Mouse (Mus musculus): ENCODE results near the gene Ptprz1. TPM values are rescaled to one million over a fixed set of nuclear protein-coding genes. Genes with fewer than 3 reads are reported as not detected.

The Ptprz1 gene
- total RNA-seq, 1 experiment: 1.5 TPM

DNA sequence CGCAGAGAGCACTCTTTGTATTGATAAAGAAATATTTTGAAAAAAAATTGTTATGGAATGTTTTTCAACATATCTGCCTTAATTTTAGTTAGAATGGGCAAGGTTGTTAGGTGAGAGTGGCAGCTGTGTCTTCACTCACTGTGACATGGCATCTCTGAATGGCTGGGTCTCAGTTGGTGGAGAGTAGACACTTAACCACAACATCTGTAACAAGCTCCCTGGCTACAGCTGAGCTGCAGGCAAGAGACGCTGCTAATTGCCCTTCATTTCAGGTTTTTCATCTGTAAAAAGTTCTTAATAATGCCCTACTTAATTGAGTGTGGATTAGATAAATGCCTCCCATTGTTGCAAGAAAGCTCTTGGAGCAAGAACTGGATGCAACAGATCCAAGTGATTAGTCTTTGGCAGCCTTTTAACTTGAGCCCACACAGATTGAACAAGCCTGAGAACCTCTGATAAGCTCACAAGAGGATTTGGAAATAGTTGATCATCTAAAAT, 57.5 kb downstream of the Ptprz1 start:
- Histone ChIP-seq H3K9ac (ENCODE audit: insufficient read depth, low read depth, low read length, poor library complexity, severe bottlenecking) (no peak overlapping the region), H3K9me3 (ENCODE audit: control insufficient read depth, insufficient read depth, low read depth, low read length) (no peaks in the 10 kb centered on the region), H3K4me1 (ENCODE audit: control insufficient read depth in 2 of 2, insufficient read depth in 2 of 2, low read length in 2 of 2, poor library complexity in 1 of 2) (no peaks in the 10 kb centered on the region), H3K4me3 (ENCODE audit: insufficient read depth in 1 of 2, low read depth in 1 of 2, low read length in 2 of 2, poor library complexity in 1 of 2, severe bottlenecking in 1 of 2) (no peak overlapping the region), H3K36me3 (ENCODE audit: control insufficient read depth, insufficient read depth, low read length, poor library complexity, severe bottlenecking) (no peaks in the 10 kb centered on the region), H3K27ac (ENCODE audit: insufficient read depth, low read depth, low read length, poor library complexity, severe bottlenecking) (no peak overlapping the region)
- in situ Hi-C loops (cut with MboI; ENCODE audit: low sequenced_read_pairs in 2 of 2, unreplicated experiment in 2 of 2): no loop called here
- TF ChIP-seq ZC3H11A (IDR thresholded peaks at IDR 0.05; ENCODE audit: borderline replicate concordance, low read depth, low read length) (no peak), MAFK (IDR thresholded peaks at IDR 0.05; ENCODE audit: insufficient read depth, low read depth, low read length) (no peak), ZNF384 (IDR thresholded peaks at IDR 0.05; ENCODE audit: low read depth, low read length) (no peak), CHD2 (IDR thresholded peaks at IDR 0.05; ENCODE audit: low read depth, low read length) (no peak), HCFC1 (IDR thresholded peaks at IDR 0.05; ENCODE audit: borderline replicate concordance, insufficient read depth, low read length) (no peak)
- DNase-seq (ENCODE audit: low read depth, low spot score): no peak

DNA sequence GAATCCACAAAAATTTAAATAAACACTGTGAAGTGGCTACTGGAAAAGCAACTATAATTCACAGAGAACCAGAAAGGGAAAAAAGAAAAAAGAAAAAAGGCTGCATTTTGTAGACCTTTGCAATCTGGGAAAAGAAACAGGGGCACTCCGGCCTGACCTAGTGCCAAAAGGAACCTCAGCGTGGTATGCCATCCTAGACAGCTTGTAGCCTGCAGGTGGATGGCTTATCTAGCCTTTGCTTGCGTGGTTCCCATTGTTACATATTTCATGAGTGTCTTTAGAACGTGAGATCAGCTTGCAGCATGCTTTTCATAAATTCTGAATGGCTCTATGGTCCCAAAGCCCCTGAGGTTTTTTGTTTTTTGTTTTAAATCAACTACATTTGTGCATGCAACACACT, 61.8 kb downstream of the Ptprz1 start:
- Histone ChIP-seq H3K36me3 (ENCODE audit: control insufficient read depth, insufficient read depth, low read length, poor library complexity, severe bottlenecking) (no peaks in the 10 kb centered on the region), H3K9ac (ENCODE audit: insufficient read depth, low read depth, low read length, poor library complexity, severe bottlenecking) (no peak overlapping the region), H3K9me3 (ENCODE audit: control insufficient read depth, insufficient read depth, low read depth, low read length) (no peaks in the 10 kb centered on the region), H3K4me3 (ENCODE audit: insufficient read depth in 1 of 2, low read depth in 1 of 2, low read length in 2 of 2, poor library complexity in 1 of 2, severe bottlenecking in 1 of 2) (no peak overlapping the region), H3K4me1 (ENCODE audit: control insufficient read depth in 2 of 2, insufficient read depth in 2 of 2, low read length in 2 of 2, poor library complexity in 1 of 2) (no peaks in the 10 kb centered on the region), H3K27ac (ENCODE audit: insufficient read depth, low read depth, low read length, poor library complexity, severe bottlenecking) (no peak overlapping the region)
- DNase-seq (ENCODE audit: low read depth, low spot score): no peak
- in situ Hi-C loops (cut with MboI; ENCODE audit: low sequenced_read_pairs in 2 of 2, unreplicated experiment in 2 of 2): no loop called here
- TF ChIP-seq CHD2 (IDR thresholded peaks at IDR 0.05; ENCODE audit: low read depth, low read length) (no peak), HCFC1 (IDR thresholded peaks at IDR 0.05; ENCODE audit: borderline replicate concordance, insufficient read depth, low read length) (no peak), ZNF384 (IDR thresholded peaks at IDR 0.05; ENCODE audit: low read depth, low read length) (no peak), MAFK (IDR thresholded peaks at IDR 0.05; ENCODE audit: insufficient read depth, low read depth, low read length) (no peak), ZC3H11A (IDR thresholded peaks at IDR 0.05; ENCODE audit: borderline replicate concordance, low read depth, low read length) (no peak)

DNA sequence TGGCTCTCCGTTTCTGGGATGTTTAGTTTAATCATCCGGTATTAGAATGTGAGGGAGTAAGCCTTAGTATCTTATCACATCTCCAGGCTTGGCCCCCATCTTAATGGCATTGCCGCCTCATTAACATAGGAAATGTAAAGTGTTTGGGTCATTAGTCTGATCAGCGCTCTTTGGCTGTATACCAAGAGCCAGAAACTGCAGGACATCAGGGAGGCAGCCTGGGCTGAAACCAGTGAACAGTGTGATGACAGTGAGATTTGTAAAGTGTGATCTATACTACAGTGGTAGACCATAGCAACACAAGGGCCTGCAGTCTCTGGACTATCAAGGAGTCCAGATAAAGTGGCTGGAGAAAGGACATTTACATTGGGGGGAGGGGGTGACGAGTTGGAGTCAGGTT, 62.2 kb downstream of the Ptprz1 start:
- TF ChIP-seq MAFK (IDR thresholded peaks at IDR 0.05; ENCODE audit: insufficient read depth, low read depth, low read length) (no peak), CHD2 (IDR thresholded peaks at IDR 0.05; ENCODE audit: low read depth, low read length) (no peak), ZC3H11A (IDR thresholded peaks at IDR 0.05; ENCODE audit: borderline replicate concordance, low read depth, low read length) (no peak), HCFC1 (IDR thresholded peaks at IDR 0.05; ENCODE audit: borderline replicate concordance, insufficient read depth, low read length) (no peak), ZNF384 (IDR thresholded peaks at IDR 0.05; ENCODE audit: low read depth, low read length) (no peak)
- H3K9me3 ChIP-seq (ENCODE audit: control insufficient read depth, insufficient read depth, low read depth, low read length): no peaks in the 10 kb centered on the region
- H3K4me1 ChIP-seq (ENCODE audit: control insufficient read depth in 2 of 2, insufficient read depth in 2 of 2, low read length in 2 of 2, poor library complexity in 1 of 2): no peaks in the 10 kb centered on the region
- in situ Hi-C loops (cut with MboI; ENCODE audit: low sequenced_read_pairs in 2 of 2, unreplicated experiment in 2 of 2): no loop called here
- H3K27ac ChIP-seq (ENCODE audit: insufficient read depth, low read depth, low read length, poor library complexity, severe bottlenecking): no peak overlapping the region
- H3K4me3 ChIP-seq (ENCODE audit: insufficient read depth in 1 of 2, low read depth in 1 of 2, low read length in 2 of 2, poor library complexity in 1 of 2, severe bottlenecking in 1 of 2): no peak overlapping the region
- no peaks in the 10 kb centered on the region for H3K36me3 ChIP-seq (ENCODE audit: control insufficient read depth, insufficient read depth, low read length, poor library complexity, severe bottlenecking)
- no peak overlapping the region for H3K9ac ChIP-seq (ENCODE audit: insufficient read depth, low read depth, low read length, poor library complexity, severe bottlenecking)
- no peak for DNase-seq (ENCODE audit: low read depth, low spot score)

GRCm38 (mm10) chr6:22944191-22944590, 68.9 kb downstream of the Ptprz1 start:
- in situ Hi-C loops (cut with MboI; ENCODE audit: low sequenced_read_pairs in 2 of 2, unreplicated experiment in 2 of 2): no loop called here
- Histone ChIP-seq H3K36me3 (ENCODE audit: control insufficient read depth, insufficient read depth, low read length, poor library complexity, severe bottlenecking) (no peaks in the 10 kb centered on the region), H3K4me1 (ENCODE audit: control insufficient read depth in 2 of 2, insufficient read depth in 2 of 2, low read length in 2 of 2, poor library complexity in 1 of 2) (no peaks in the 10 kb centered on the region), H3K9ac (ENCODE audit: insufficient read depth, low read depth, low read length, poor library complexity, severe bottlenecking) (no peak overlapping the region), H3K9me3 (ENCODE audit: control insufficient read depth, insufficient read depth, low read depth, low read length) (no peaks in the 10 kb centered on the region), H3K4me3 (ENCODE audit: insufficient read depth in 1 of 2, low read depth in 1 of 2, low read length in 2 of 2, poor library complexity in 1 of 2, severe bottlenecking in 1 of 2) (no peak overlapping the region), H3K27ac (ENCODE audit: insufficient read depth, low read depth, low read length, poor library complexity, severe bottlenecking) (no peak overlapping the region)
- TF ChIP-seq MAFK (IDR thresholded peaks at IDR 0.05; ENCODE audit: insufficient read depth, low read depth, low read length) (no peak), HCFC1 (IDR thresholded peaks at IDR 0.05; ENCODE audit: borderline replicate concordance, insufficient read depth, low read length) (no peak), CHD2 (IDR thresholded peaks at IDR 0.05; ENCODE audit: low read depth, low read length) (no peak), ZNF384 (IDR thresholded peaks at IDR 0.05; ENCODE audit: low read depth, low read length) (no peak), ZC3H11A (IDR thresholded peaks at IDR 0.05; ENCODE audit: borderline replicate concordance, low read depth, low read length) (no peak)
- DNase-seq (ENCODE audit: low read depth, low spot score): no peak

GRCm38 (mm10) chr6:22963374-22963773, 88.1 kb downstream of the Ptprz1 start:
- H3K27ac ChIP-seq (ENCODE audit: insufficient read depth, low read depth, low read length, poor library complexity, severe bottlenecking): no peak overlapping the region
- no peak overlapping the region for H3K4me3 ChIP-seq (ENCODE audit: insufficient read depth in 1 of 2, low read depth in 1 of 2, low read length in 2 of 2, poor library complexity in 1 of 2, severe bottlenecking in 1 of 2)
- no peaks in the 10 kb centered on the region for H3K4me1 ChIP-seq (ENCODE audit: control insufficient read depth in 2 of 2, insufficient read depth in 2 of 2, low read length in 2 of 2, poor library complexity in 1 of 2)
- no peak overlapping the region for H3K9ac ChIP-seq (ENCODE audit: insufficient read depth, low read depth, low read length, poor library complexity, severe bottlenecking)
- in situ Hi-C loops (cut with MboI; ENCODE audit: low sequenced_read_pairs in 2 of 2, unreplicated experiment in 2 of 2): loop anchor here (25.0 kb wide), 2 partner anchors 426 to 851 kb away; no protein-coding TSS in a partner anchor
- H3K36me3 ChIP-seq (ENCODE audit: control insufficient read depth, insufficient read depth, low read length, poor library complexity, severe bottlenecking): no peaks in the 10 kb centered on the region
- no peak for DNase-seq (ENCODE audit: low read depth, low spot score)
- TF ChIP-seq ZNF384 (IDR thresholded peaks at IDR 0.05; ENCODE audit: low read depth, low read length): no peak
- no peak for TF ChIP-seq MAFK (IDR thresholded peaks at IDR 0.05; ENCODE audit: insufficient read depth, low read depth, low read length)
- TF ChIP-seq ZC3H11A (IDR thresholded peaks at IDR 0.05; ENCODE audit: borderline replicate concordance, low read depth, low read length): no peak
- TF ChIP-seq HCFC1 (IDR thresholded peaks at IDR 0.05; ENCODE audit: borderline replicate concordance, insufficient read depth, low read length): no peak
- TF ChIP-seq CHD2 (IDR thresholded peaks at IDR 0.05; ENCODE audit: low read depth, low read length): no peak
- H3K9me3 ChIP-seq (ENCODE audit: control insufficient read depth, insufficient read depth, low read depth, low read length): no peaks in the 10 kb centered on the region
